Mouse (Mus musculus) neural tube, embryonic 13.5 days (tissue): ENCODE measurements around the gene Ccdc80. TPM values are rescaled to one million over a fixed set of nuclear protein-coding genes. Genes with fewer than 3 reads are reported as not detected.

ENCODE experiments used
- ATAC-seq: fragments of 200-750 bp; cut with Nextera tagmentation; 2 replicates; pipeline ENCODE4 v1.8.0; 2017; ENCODE audit warnings: low read depth, mild to moderate bottlenecking, moderate TSS enrichment, moderate library complexity
- H3K27ac ChIP-seq: fragments of 300-500 bp; sonication (generic); replicated peaks from 2 replicates; pipeline ENCODE4 v1.5.1; 2015; ENCODE audit warnings: moderate library complexity, mild to moderate bottlenecking, inconsistent platforms
- H3K27me3 ChIP-seq: fragments of 300-500 bp; sonication (generic); 2 replicates; pipeline ENCODE4 v1.6.1; 2015; ENCODE audit warnings: mild to moderate bottlenecking, inconsistent platforms
- H3K36me3 ChIP-seq: fragments of 300-500 bp; sonication (generic); 2 replicates; pipeline ENCODE4 v1.6.1; 2015; ENCODE audit warnings: mild to moderate bottlenecking, inconsistent platforms
- H3K4me1 ChIP-seq: fragments of 300-500 bp; sonication (generic); replicated peaks from 2 replicates; pipeline ENCODE4 v1.6.1; 2015; ENCODE audit warnings: inconsistent platforms
- H3K4me2 ChIP-seq: fragments of 300-500 bp; sonication (generic); 2 replicates; pipeline ENCODE4 v1.6.1; 2015; ENCODE audit warnings: inconsistent platforms, mild to moderate bottlenecking, moderate library complexity
- H3K4me3 ChIP-seq: fragments of 300-500 bp; sonication (generic); 2 replicates; pipeline ENCODE4 v1.5.1; 2015; ENCODE audit warnings: mild to moderate bottlenecking, inconsistent platforms
- H3K9ac ChIP-seq: fragments of 300-500 bp; sonication (generic); 2 replicates; pipeline ENCODE4 v1.6.1; 2015; ENCODE audit warnings: moderate library complexity, mild to moderate bottlenecking, inconsistent platforms
- H3K9me3 ChIP-seq: fragments of 300-500 bp; sonication (generic); 2 replicates; pipeline ENCODE4 v1.6.1; 2016; ENCODE audit warnings: inconsistent platforms
- WGBS: fragments of 180-500 bp; shearing (Covaris S2); methylation state at CpG from one replicate; pipeline ENCODE4 v1.1.7; 2015; 5-methylcytosine and 5-hydroxymethylcytosine counted together
- polyA plus RNA-seq: library from polyadenylated mRNA; unstranded; fragments of >200 nt; fragmentation: Nextera tagmentation; extraction: Ambion mirVana; gene quantifications from 2 replicates; pipeline ENCODE4 v1.2.1, GENCODE M21; 2015

Gene Ccdc80
- 22.8 and 23.4 TPM in 2 replicates for polyA plus RNA-seq

DNA sequence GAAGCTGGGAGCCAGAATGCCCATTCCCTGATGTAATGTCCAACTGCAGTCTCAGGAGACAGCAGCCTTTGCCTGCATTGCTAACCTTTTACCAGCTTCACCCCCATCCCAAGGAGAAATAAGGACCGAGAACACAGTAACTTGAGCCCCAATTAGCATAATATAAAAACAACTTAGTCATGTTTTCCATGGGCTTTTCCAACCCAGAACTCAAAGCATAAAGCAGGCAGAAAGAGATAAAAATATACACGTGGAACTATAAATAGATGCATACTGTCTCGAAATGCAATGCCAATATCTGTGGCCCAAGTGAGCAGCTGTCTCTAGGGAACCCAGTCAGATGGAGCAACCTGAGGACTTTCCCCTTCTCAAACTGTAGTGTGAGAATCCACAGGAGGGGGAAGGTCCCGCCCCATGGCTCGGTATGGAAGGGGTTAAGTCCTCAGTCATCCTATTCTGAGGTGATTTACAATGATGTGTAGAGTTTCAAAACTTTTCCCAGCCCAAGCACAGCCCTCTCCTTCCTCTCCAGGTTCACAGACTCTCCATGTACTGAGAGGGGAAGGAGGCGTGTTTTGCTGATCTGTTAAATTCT, at the start of gene Ccdc80:
Gene Ccdc80, plus strand, starts transcription at position 266 of the 595 bp plus-strand sequence.
- H3K9ac ChIP-seq, result peak within 1 kb of the TSS; percentile 70
- H3K9me3 ChIP-seq, result no peaks in the 10 kb centered on the region
- no peaks in the 10 kb centered on the region for H3K36me3 ChIP-seq
- no peaks in the 10 kb centered on the region for H3K27me3 ChIP-seq
- H3K4me1 ChIP-seq, result peaks cover 28% of the 10 kb centered on the region
- no peak for ATAC-seq
- peak within 1 kb of the TSS; percentile 39 for H3K4me3 ChIP-seq
- peak within 1 kb of the TSS; percentile 61 for H3K27ac ChIP-seq
- WGBS, result 39% methylated on average over 6 of the region's 6 CpGs
- H3K4me2 ChIP-seq, result peak within 1 kb of the TSS; percentile 60

GRCm38 (mm10) chr16:45044844-45045243, 48.4 kb upstream of the Ccdc80 start:
- Histone ChIP-seq H3K4me3 (no peak overlapping the region), H3K36me3 (no peaks in the 10 kb centered on the region), H3K9me3 (no peaks in the 10 kb centered on the region), H3K4me1 (no peaks in the 10 kb centered on the region), H3K27me3 (no peaks in the 10 kb centered on the region), H3K9ac (no peak overlapping the region), H3K27ac (no peak overlapping the region), H3K4me2 (no peak overlapping the region)
- 54% methylated on average over 3 of the region's 3 CpGs for WGBS
- ATAC-seq, result no peak

- H3K27me3 ChIP-seq, result no peaks in the 10 kb centered on the region
- ATAC-seq, result no peak
- H3K4me1 ChIP-seq, result no peaks in the 10 kb centered on the region
- H3K9me3 ChIP-seq, result no peaks in the 10 kb centered on the region
- no peak overlapping the region for H3K27ac ChIP-seq
- WGBS, result 91% methylated on average over 7 of the region's 7 CpGs
- H3K4me3 ChIP-seq, result no peak overlapping the region
- H3K9ac ChIP-seq, result no peak overlapping the region
- no peak overlapping the region for H3K4me2 ChIP-seq
- no peaks in the 10 kb centered on the region for H3K36me3 ChIP-seq
These were observed 36.0 kb upstream of the Ccdc80 start for GRCm38 (mm10) chr16:45057222-45057621.

DNA sequence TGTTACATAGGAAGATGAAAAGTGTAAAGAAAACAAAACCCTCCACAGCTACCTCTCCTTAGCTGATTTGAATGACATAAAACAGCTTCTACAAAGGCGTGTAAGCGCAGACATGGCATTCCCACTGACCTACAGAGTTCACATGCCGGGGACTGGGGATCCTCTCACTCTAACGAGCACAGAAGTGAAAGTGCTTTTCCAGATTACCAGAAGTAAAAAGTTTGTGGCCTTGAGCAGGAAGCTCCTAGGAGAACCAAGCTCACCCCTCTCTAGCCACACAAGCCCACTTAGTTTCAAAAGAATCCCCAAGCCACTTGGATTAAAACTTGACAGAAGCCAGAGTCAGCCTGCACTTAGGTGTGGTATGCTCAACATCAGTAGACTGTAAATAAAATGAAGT, 35.3 kb upstream of the Ccdc80 start:
- no peak overlapping the region for H3K27ac ChIP-seq
- H3K4me2 ChIP-seq, result no peak overlapping the region
- ATAC-seq, result no peak
- H3K9ac ChIP-seq, result no peak overlapping the region
- no peaks in the 10 kb centered on the region for H3K27me3 ChIP-seq
- no peaks in the 10 kb centered on the region for H3K36me3 ChIP-seq
- no peaks in the 10 kb centered on the region for H3K9me3 ChIP-seq
- 81% methylated on average over 4 of the region's 4 CpGs for WGBS
- H3K4me1 ChIP-seq, result no peaks in the 10 kb centered on the region
- H3K4me3 ChIP-seq, result no peak overlapping the region

DNA sequence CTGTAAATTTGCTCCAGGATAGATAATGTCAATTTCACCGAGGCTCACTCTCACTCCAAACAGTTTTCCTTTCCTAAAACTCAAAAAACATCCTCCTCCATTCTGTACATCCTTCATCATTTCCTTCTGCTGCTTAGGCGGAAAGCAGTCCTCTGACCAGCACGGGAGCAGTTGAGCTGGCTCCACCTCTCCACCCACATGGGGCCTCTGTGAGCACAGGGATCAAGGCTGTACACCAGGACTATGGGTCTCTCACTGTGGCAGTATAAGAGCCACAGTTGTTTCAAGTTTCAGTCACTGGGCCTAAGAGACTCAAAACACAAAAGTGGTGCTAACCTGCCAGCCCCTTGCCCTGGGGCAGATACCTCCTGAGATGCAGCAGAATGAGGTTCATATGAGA, 32.1 kb upstream of the Ccdc80 start:
- H3K4me3 ChIP-seq, result no peak overlapping the region
- no peak overlapping the region for H3K27ac ChIP-seq
- no peaks in the 10 kb centered on the region for H3K27me3 ChIP-seq
- 74% methylated on average over 3 of the region's 3 CpGs for WGBS
- ATAC-seq, result no peak
- H3K9me3 ChIP-seq, result no peaks in the 10 kb centered on the region
- H3K4me1 ChIP-seq, result no peaks in the 10 kb centered on the region
- no peak overlapping the region for H3K4me2 ChIP-seq
- H3K36me3 ChIP-seq, result no peaks in the 10 kb centered on the region
- H3K9ac ChIP-seq, result no peak overlapping the region

DNA sequence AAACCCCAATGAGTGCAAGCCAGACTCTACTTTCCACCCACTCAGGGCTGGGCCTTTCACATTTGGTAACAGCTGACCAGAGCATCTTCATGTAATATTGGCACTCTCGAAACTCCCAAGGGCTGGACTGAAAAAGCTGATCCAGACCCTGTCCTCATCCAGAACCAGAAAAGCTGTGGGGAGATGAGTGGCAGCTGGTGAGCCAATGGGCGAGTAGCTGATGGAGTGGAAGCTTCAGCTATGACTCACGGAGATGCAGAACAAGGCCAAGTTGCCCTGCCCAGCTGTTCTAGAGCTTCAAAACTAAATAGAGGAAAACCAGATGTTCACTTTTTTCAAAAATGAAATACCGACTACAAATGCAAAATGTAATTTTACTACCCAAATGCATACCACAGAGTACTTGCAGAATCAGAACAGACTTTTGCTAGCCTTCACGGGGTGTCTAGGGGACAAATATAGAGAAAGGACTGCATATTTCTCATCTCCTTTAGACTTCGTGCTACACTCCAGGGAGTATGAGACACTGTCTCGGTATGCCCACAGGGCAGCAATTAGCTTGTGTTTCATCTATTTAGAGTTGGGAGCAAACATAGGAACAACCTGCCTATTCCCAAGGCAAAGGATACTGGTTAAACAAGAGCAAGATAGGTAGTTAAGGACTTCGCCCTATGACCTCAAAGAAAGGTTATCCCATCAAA, 22.7 kb upstream of the Ccdc80 start:
- WGBS, result 89% methylated on average over 8 of the region's 8 CpGs
- Histone ChIP-seq H3K4me1 (no peaks in the 10 kb centered on the region), H3K36me3 (no peaks in the 10 kb centered on the region), H3K9me3 (no peaks in the 10 kb centered on the region), H3K9ac (no peak overlapping the region), H3K27ac (no peak overlapping the region), H3K4me2 (no peak overlapping the region), H3K4me3 (no peak overlapping the region), H3K27me3 (no peaks in the 10 kb centered on the region)
- no peak for ATAC-seq

DNA sequence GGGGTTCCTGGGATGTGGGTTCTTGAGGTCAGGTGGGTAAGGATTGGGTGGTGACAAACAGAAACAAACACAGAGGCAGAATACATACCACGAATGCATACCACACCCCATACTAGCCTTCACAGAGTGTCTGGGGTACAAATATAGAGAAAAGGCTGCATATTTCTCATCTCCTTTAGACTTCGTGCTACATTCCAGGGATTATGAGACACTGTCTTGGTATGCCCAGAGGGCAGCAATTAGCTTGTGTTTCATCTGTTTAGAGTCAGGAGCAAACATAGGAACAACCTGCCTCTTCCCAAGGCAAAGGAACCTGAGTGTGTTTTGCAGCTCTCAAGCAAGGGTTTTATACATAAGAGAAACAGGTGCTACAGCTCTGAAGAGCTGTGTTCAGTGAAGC, 21.8 kb upstream of the Ccdc80 start:
- no peak overlapping the region for H3K4me3 ChIP-seq
- no peak overlapping the region for H3K27ac ChIP-seq
- no peaks in the 10 kb centered on the region for H3K4me1 ChIP-seq
- no peaks in the 10 kb centered on the region for H3K9me3 ChIP-seq
- no peaks in the 10 kb centered on the region for H3K27me3 ChIP-seq
- no peaks in the 10 kb centered on the region for H3K36me3 ChIP-seq
- H3K4me2 ChIP-seq, result no peak overlapping the region
- no peak for ATAC-seq
- H3K9ac ChIP-seq, result no peak overlapping the region
- WGBS, result 88% methylated on average over 2 of the region's 2 CpGs

DNA sequence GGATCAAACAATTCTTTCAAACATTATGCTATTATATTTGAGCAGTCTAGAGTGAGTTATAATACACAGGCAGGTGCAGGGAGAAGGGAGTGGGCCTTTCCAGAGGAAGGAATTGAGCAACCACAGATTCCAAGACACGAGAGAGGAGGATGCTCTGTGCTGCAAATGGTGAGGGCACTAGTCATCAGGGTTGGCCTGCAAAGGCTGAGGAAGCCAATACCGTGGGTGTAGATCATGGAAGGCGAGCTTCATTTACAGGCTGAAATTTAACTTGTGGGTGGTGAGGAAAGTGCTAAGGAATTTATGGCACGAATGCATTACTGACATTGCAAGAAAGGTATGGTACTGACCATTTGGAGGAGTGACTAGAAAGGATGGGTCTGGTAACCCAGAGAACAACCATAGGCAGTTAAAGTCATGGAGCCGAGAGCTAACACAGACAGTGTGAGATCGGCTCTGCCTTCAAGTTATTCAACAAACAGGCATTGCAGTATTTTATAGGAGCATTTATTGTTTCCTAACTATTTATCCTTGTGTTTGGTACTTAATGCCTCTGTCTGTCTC, 15.6 kb upstream of the Ccdc80 start:
- H3K27ac ChIP-seq, result no peak overlapping the region
- no peaks in the 10 kb centered on the region for H3K9me3 ChIP-seq
- no peak overlapping the region for H3K4me2 ChIP-seq
- no peak overlapping the region for H3K9ac ChIP-seq
- H3K36me3 ChIP-seq, result no peaks in the 10 kb centered on the region
- WGBS, result 77% methylated on average over 6 of the region's 6 CpGs
- H3K4me1 ChIP-seq, result no peaks in the 10 kb centered on the region
- no peak for ATAC-seq
- no peak overlapping the region for H3K4me3 ChIP-seq
- no peaks in the 10 kb centered on the region for H3K27me3 ChIP-seq

DNA sequence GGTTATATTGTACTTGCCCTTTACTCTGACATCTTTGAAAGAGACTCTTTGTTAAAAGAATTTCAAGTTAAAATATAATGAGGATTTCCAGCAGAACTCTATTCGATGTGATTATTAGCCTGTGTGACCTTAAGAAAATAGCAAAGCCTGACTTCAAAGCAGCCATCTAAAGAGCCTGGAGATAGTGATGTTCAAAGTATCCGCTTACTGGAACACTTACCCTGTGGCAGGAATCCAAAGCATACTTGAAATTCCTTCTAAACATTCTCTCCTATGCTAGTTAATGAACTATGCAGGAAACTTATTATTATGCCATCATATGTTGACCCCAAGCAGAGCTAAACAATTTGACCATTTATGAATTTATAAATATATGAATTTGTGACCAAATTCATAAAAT, 13.9 kb upstream of the Ccdc80 start:
- Histone ChIP-seq H3K36me3 (no peaks in the 10 kb centered on the region), H3K4me2 (no peak overlapping the region), H3K9ac (no peak overlapping the region), H3K27me3 (no peaks in the 10 kb centered on the region), H3K9me3 (no peaks in the 10 kb centered on the region), H3K27ac (no peak overlapping the region), H3K4me3 (no peak overlapping the region), H3K4me1 (no peaks in the 10 kb centered on the region)
- WGBS, result 70% methylated on average over 2 of the region's 2 CpGs
- ATAC-seq, result no peak

GRCm38 (mm10) chr16:45088842-45089241, 4.4 kb upstream of the Ccdc80 start:
- ATAC-seq, result no peak
- no peak overlapping the region for H3K27ac ChIP-seq

GRCm38 (mm10) chr16:45090005-45090404, 3.2 kb upstream of the Ccdc80 start:
- ATAC-seq, result peak; percentile 82
- Histone ChIP-seq H3K4me3 (no peak overlapping the region), H3K36me3 (no peaks in the 10 kb centered on the region), H3K4me1 (peaks cover 20% of the 10 kb centered on the region), H3K27ac (no peak overlapping the region), H3K27me3 (no peaks in the 10 kb centered on the region), H3K9me3 (no peaks in the 10 kb centered on the region), H3K4me2 (no peak overlapping the region), H3K9ac (no peak overlapping the region)
- WGBS, result 12% methylated on average over 10 of the region's 10 CpGs

More at GRCm38 (mm10) chr16:45088842-45089241, 4.4 kb upstream of the Ccdc80 start:
- no peak overlapping the region for H3K9ac ChIP-seq
- H3K36me3 ChIP-seq, result no peaks in the 10 kb centered on the region
- no peak overlapping the region for H3K4me2 ChIP-seq
- H3K4me3 ChIP-seq, result no peak overlapping the region
- H3K27me3 ChIP-seq, result no peaks in the 10 kb centered on the region
- H3K9me3 ChIP-seq, result no peaks in the 10 kb centered on the region
- H3K4me1 ChIP-seq, result peaks cover 8% of the 10 kb centered on the region
- WGBS, result 85% methylated on average over 1 of the region's 1 CpGs

DNA sequence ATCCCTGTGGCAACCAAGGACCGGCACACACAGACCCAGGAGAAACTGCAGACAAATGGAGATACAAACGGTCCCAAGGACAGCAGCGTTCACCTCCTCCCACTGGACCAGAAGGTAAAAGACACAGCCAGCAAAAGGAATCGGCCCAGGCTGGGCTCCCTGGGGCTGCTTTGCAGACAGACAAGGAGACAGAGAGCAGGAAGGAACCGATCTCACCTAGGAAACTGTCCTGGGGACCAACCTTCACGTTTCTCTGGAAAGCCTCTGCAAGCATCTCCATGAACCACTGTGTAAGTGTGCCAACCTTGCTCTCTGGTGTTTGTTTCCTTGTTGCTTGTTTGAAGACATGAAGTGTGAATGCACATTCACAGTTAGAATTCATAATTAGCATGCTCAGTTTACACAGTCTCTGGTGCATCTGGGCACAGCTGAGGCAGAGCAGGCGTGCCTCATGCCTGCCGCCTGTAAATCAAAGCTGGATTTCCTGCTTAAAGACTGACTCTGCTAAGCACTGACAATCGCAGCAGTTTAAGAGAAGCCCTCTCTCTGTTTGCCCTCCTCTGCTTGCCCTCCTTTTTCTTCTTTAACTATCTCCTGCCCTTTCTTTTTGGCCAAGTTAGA, 1.0 kb downstream of the Ccdc80 start:
- Histone ChIP-seq H3K9ac (peak overlapping the region; percentile 70), H3K27me3 (no peaks in the 10 kb centered on the region), H3K9me3 (no peaks in the 10 kb centered on the region), H3K36me3 (no peaks in the 10 kb centered on the region), H3K4me3 (peak overlapping the region; percentile 39), H3K27ac (peak overlapping the region; percentile 61), H3K4me1 (peaks cover 38% of the 10 kb centered on the region), H3K4me2 (peak overlapping the region; percentile 60)
- peak; percentile 65 for ATAC-seq
- WGBS, result 7% methylated on average over 9 of the region's 9 CpGs
